Mouse (Mus musculus) ZHBTc4 (cell line): ENCODE measurements around the gene Cd79a.
A peak's percentile ranks its signal among the peaks of the same experiment; 100 is the strongest.
"Not testable (repeated sequence)": the region's sequence is repeated elsewhere in the genome, so short reads cannot be mapped to it uniquely, and the experiment has no call there.

Source experiments
- DNase-seq: peaks from one replicate; pipeline ENCODE4 v3.0.0-alpha.2; 2011; ENCODE audit warnings: low read depth, low spot score

Gene Cd79a

GRCm38 (mm10) chr7:24885468-24886307 is 11.5 kb upstream of the Cd79a start:
- DNase-seq = peak; percentile 17

GRCm38 (mm10) chr7:24886308-24886633 is 10.9 kb upstream of the Cd79a start:
- peak; percentile 32 for DNase-seq

DNA sequence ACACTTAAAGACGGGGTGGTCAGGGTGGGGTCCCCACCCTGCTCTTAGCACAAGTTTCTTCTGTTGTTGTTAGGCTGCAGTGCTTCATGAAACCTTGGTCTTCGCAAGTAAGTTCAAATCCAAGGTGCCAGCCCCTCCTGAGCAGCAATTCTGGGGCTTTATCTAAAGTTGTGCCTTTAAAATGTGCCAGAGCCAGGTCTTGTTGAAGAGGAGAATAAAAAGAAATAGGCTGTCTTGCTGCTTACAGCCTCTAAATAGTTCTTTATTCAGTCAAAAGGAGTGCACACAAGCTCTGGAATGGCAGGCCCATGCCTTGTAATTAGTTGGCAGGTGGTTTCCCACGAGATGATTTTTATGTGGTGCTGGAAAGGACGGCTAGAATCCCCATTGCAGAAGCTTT is 10.1 kb upstream of the Cd79a start:
- DNase-seq = no peak

- peak; percentile 19 for DNase-seq
These were observed 7.6 kb upstream of the Cd79a start for GRCm38 (mm10) chr7:24889431-24890220.

GRCm38 (mm10) chr7:24890281-24891216 is 6.6 kb upstream of the Cd79a start:
- peak; percentile 95 for DNase-seq

DNA sequence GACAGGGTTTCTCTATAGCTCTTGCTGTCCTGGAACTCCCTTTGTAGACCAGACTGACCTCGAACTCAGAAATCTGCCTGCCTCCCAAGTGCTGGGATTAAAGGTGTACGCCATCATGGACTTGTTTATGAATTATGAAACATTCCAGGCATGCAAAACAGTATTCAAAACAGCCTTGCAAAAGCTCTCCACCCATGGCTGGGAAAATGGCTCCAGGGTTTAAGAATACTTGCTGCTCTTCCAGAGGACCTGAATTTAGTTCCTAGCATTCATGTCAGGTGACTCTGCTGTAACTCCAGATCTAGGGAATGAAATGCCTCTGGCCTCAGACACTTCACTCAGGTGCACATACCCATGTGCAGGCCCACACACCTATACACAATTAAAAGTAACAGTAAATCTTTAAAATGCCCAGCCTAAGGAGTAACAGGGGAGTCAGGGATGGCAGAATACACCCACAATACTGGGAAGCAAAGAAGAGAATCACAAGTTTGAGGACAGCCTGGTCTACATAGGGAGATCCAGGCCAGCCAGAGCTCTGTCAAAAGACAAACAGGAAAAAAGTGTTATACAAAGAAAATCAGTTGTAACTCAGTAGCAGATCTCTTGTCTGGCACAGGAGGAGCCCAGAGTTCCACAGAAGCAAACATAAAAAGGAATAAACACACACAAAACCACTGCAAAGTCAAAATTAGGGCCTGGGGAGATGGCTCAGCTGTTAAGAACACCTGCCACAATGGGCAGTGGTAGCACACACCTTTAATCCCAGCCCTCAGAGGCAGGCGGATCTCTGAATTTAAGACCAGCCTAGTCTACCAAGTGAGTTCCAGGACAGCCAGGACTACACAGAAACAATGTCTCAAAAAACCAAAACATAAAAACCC is 5.7 kb upstream of the Cd79a start:
- peak; percentile 42 for DNase-seq

DNA sequence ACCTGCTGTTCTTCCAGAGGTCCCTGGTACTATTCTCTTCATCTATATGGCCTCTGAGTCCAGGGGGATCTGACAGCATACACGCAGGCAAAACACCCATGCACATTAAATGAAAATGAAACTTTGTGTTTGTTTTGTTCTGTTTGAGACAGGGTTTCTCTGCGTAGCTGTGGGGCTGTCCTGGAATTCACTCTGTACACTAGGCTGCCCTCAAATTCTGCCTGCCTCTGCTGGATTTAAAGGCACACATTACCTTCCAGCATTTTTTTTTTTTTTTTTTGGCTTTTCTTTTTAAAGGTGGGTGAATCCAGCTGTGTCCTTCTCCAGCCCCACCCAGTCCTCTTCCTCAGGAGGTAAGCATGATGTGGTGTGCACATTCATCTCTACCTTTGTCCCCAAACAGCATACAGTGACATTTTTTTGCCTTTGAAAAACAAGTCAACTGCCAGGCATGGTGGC is 5.0 kb upstream of the Cd79a start:
- DNase-seq = peak; percentile 58

DNA sequence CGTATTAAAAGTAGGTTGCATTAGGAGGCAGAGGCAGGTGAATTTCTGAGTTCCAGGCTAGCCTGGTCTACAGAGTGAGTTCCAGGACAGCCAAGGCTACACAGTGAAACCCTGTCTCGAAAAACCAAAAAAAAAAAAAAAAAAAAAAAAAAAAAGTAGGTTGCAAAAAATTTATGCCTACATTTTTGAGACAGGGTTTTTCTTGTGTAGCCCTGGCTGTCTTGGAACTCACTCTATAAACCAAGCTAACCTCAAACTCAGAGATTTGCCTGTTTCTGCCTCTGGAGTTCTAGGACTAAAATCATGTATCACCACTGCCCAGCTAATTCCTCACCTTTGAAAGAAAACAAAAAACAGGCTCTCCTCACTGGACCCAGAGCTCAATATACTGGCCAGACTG is 1.4 kb upstream of the Cd79a start:
- not testable (repeated sequence) for DNase-seq

- peak; percentile 40 for DNase-seq
These were observed 912 bp upstream of the Cd79a start for GRCm38 (mm10) chr7:24896269-24896668.

- no peak for DNase-seq
These were observed 778 bp downstream of the Cd79a start for GRCm38 (mm10) chr7:24897959-24898358.

GRCm38 (mm10) chr7:24901114-24901513 is 3.9 kb downstream of the Cd79a start:
- DNase-seq = no peak

- no peak for DNase-seq
These were observed 4.7 kb downstream of the Cd79a start for GRCm38 (mm10) chr7:24901842-24902241.

GRCm38 (mm10) chr7:24902264-24902629 is 5.1 kb downstream of the Cd79a start:
- DNase-seq = no peak

- DNase-seq = peak; percentile 57
These were observed 5.7 kb downstream of the Cd79a start, which contains the start of gene Arhgef1 for GRCm38 (mm10) chr7:24902630-24903443. Gene Arhgef1 (plus strand): TSS chr7:24902912.

GRCm38 (mm10) chr7:24903444-24903825 is 6.3 kb downstream of the Cd79a start:
- DNase-seq = no peak

- peak; percentile 98 for DNase-seq
These were observed 6.9 kb downstream of the Cd79a start for GRCm38 (mm10) chr7:24904070-24904483.

DNA sequence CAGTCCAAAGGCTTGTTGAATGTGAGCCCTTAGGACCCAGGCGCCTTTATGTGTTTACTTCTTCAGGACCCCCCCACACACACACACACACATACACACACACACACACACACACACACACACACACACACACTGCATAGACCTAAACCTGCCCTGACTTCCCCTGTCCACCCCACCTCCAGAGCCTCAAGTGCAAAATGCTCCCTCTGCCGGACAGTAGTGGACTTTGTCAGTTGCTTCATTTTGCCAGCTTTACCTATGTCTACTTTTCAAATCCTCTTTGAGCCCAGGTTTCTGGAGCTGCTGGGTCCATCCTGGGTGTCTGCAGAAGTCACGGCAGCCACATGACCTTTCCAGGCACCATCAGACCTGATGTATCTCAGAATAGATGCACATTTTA is 7.8 kb downstream of the Cd79a start:
- DNase-seq = peak; percentile 86

DNA sequence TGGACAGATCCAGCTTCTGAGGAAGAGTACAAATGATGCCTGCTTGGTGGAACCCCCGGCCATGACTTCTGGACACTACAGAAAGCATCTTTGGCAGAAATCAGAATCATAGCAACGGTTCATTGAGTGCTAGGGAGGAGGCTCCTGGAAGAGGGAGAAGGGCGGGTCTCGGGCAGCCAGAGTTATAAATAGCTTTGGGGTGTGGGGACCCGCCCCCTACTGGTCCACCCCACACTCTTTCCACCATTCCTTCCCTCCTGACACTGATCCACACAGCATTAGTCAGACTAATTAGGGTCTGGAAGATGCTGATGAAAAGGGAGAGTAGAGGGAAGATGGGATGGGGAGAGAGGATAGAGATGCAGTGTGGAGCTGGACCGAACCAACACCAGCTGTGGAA is 9.4 kb downstream of the Cd79a start:
- DNase-seq = no peak

- peak; percentile 77 for DNase-seq
These were observed 10.1 kb downstream of the Cd79a start for GRCm38 (mm10) chr7:24907211-24907748.
